Mouse (Mus musculus) stomach, embryonic 14.5 days (tissue): ENCODE results near the gene Auh. TPM values are rescaled to one million over a fixed set of nuclear protein-coding genes. Genes with fewer than 3 reads are reported as not detected.

Experiments used
- ATAC-seq: fragments of 200-750 bp; cut with Nextera tagmentation; 2 replicates; pipeline ENCODE4 v1.8.0; 2017; ENCODE audit warnings: low read depth, moderate TSS enrichment; ENCODE audit not compliant: insufficient number of reproducible peaks, insufficient read depth, low FRiP score
- H3K27ac ChIP-seq: fragments of 300-500 bp; sonication (generic); 2 replicates; pipeline ENCODE4 v1.5.1; 2014; ENCODE audit warnings: mild to moderate bottlenecking, low read length, moderate library complexity, mixed read lengths
- H3K27me3 ChIP-seq: fragments of 300-500 bp; sonication (generic); 2 replicates; pipeline ENCODE4 v1.6.1; 2014; ENCODE audit warnings: low read length, control low read depth, mixed read lengths; ENCODE audit not compliant: control insufficient read depth, insufficient read depth
- H3K36me3 ChIP-seq: fragments of 300-500 bp; sonication (generic); 2 replicates; pipeline ENCODE4 v1.6.1; 2014; ENCODE audit warnings: mild to moderate bottlenecking, control low read depth, low read length, moderate library complexity, mixed read lengths; ENCODE audit not compliant: control insufficient read depth, insufficient read depth
- H3K4me1 ChIP-seq: fragments of 300-500 bp; sonication (generic); 2 replicates; pipeline ENCODE4 v1.6.1; 2014; ENCODE audit warnings: low read length, control low read depth, mixed read lengths; ENCODE audit not compliant: control insufficient read depth, insufficient read depth
- H3K4me2 ChIP-seq: fragments of 300-500 bp; sonication (generic); replicated peaks from 2 replicates; pipeline ENCODE4 v1.6.1; 2014; ENCODE audit warnings: low read depth, low read length, control low read depth
- H3K4me3 ChIP-seq: fragments of 300-500 bp; sonication (generic); 2 replicates; pipeline ENCODE4 v1.5.1; 2014; ENCODE audit warnings: low read depth, low read length, control low read depth
- H3K9ac ChIP-seq: fragments of 300-500 bp; sonication (generic); replicated peaks from 2 replicates; pipeline ENCODE4 v1.6.1; 2014; ENCODE audit warnings: low read depth, mild to moderate bottlenecking, control low read depth, low read length, moderate library complexity, mixed read lengths
- H3K9me3 ChIP-seq: fragments of 300-500 bp; sonication (generic); 2 replicates; pipeline ENCODE4 v1.6.1; 2016; ENCODE audit warnings: low read depth, low read length, control low read depth; ENCODE audit not compliant: control insufficient read depth
- WGBS: fragments of 180-500 bp; shearing (Covaris S2); extraction: QIAGEN DNeasy Blood & Tissue Kit; methylation state at CpG from one replicate; pipeline ENCODE4 v1.1.7; 2014; 5-methylcytosine and 5-hydroxymethylcytosine counted together
- polyA plus RNA-seq: library from polyadenylated mRNA; unstranded; fragments of >200 nt; fragmentation: Nextera tagmentation; extraction: Ambion mirVana; gene quantifications from 2 replicates; pipeline ENCODE4 v1.2.1, GENCODE M21; 2014

Gene Auh
- polyA plus RNA-seq: 30.5 and 36.3 TPM in 2 replicates

- Histone ChIP-seq H3K4me2 (peak within 1 kb of the TSS; percentile 38), H3K4me1 (peaks cover 17% of the 10 kb centered on the region)
- ATAC-seq: peak; percentile 94
Measured at GRCm38 (mm10) chr13:52929209-52930171, at the start of gene Auh. TSS of gene Auh (minus strand) at chr13:52929681.

GRCm38 (mm10) chr13:52978321-52978981 is 49.0 kb upstream of the Auh start:
- ATAC-seq: peak; percentile 29; the same call in 1 of the 2 replicates
- Histone ChIP-seq H3K4me3 (peak overlapping the region; percentile 84), H3K27ac (peak overlapping the region; percentile 61), H3K9ac (peak overlapping the region; percentile 64), H3K9me3 (no peaks in the 10 kb centered on the region), H3K4me2 (peak overlapping the region; percentile 99), H3K4me1 (peaks cover 17% of the 10 kb centered on the region), H3K36me3 (no peaks in the 10 kb centered on the region), H3K27me3 (peaks cover 4% of the 10 kb centered on the region; the same call in 1 of the 2 replicates)
- WGBS: under 1% methylated on average over 61 of the region's 64 CpGs

More at GRCm38 (mm10) chr13:52929209-52930171, at the start of gene Auh:
- Histone ChIP-seq H3K9me3 (no peaks in the 10 kb centered on the region), H3K27me3 (no peaks in the 10 kb centered on the region), H3K27ac (peak within 1 kb of the TSS; percentile 76; the same call in 1 of the 2 replicates), H3K9ac (peak within 1 kb of the TSS; percentile 61), H3K36me3 (no peaks in the 10 kb centered on the region; the same call in 1 of the 2 replicates), H3K4me3 (peak within 1 kb of the TSS; percentile 86)
- WGBS: under 1% methylated on average over 63 of the region's 63 CpGs

GRCm38 (mm10) chr13:52977757-52978156 is 48.3 kb upstream of the Auh start:
- Histone ChIP-seq H3K9ac (no peak overlapping the region), H3K27ac (no peak overlapping the region), H3K9me3 (no peaks in the 10 kb centered on the region), H3K27me3 (peaks cover 4% of the 10 kb centered on the region; the same call in 1 of the 2 replicates), H3K4me2 (peak overlapping the region; percentile 99), H3K4me1 (peaks cover 17% of the 10 kb centered on the region), H3K4me3 (peak overlapping the region; percentile 84), H3K36me3 (no peaks in the 10 kb centered on the region)
- 35% methylated on average over 4 of the region's 4 CpGs for WGBS
- no peak for ATAC-seq

DNA sequence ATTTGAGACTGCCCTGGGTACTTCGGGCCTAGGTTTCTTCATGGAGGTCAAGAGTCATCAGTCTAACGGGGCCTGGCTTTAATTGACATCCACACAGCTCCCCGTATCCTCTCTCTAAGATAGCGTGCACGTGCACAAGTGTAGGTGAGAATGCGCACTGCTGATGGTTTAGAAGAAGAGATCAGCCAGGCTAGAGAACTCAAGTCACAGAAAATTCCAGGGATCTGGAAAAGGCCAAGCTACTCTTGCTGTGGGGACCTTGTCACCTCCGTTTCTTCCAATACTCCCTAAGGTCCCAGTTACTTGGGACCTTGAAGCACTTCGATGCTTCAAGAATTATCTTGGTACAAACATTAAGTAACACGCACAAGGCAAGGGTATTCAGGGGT is 47.7 kb upstream of the Auh start:
- peaks cover 4% of the 10 kb centered on the region; the same call in 1 of the 2 replicates for H3K27me3 ChIP-seq
- no peak overlapping the region for H3K27ac ChIP-seq

GRCm38 (mm10) chr13:52976510-52977220 is 47.2 kb upstream of the Auh start:
- H3K27me3 ChIP-seq: peaks cover 4% of the 10 kb centered on the region; the same call in 1 of the 2 replicates
- H3K4me3 ChIP-seq: no peak overlapping the region
- 59% methylated on average over 16 of the region's 16 CpGs for WGBS
- H3K36me3 ChIP-seq: no peaks in the 10 kb centered on the region
- ATAC-seq: no peak
- H3K9me3 ChIP-seq: no peaks in the 10 kb centered on the region
- H3K9ac ChIP-seq: no peak overlapping the region
- no peak overlapping the region for H3K4me2 ChIP-seq
- H3K4me1 ChIP-seq: peaks cover 10% of the 10 kb centered on the region; the same call in 1 of the 2 replicates
- H3K27ac ChIP-seq: no peak overlapping the region

More for the DNA sequence above, 47.7 kb upstream of the Auh start:
- Histone ChIP-seq H3K4me3 (no peak overlapping the region), H3K36me3 (no peaks in the 10 kb centered on the region), H3K9me3 (no peaks in the 10 kb centered on the region), H3K4me1 (peaks cover 16% of the 10 kb centered on the region), H3K9ac (no peak overlapping the region), H3K4me2 (no peak overlapping the region)
- ATAC-seq: no peak
- WGBS: 83% methylated on average over 9 of the region's 9 CpGs

GRCm38 (mm10) chr13:52976130-52976509 is 46.6 kb upstream of the Auh start:
- Histone ChIP-seq H3K4me3 (no peak overlapping the region), H3K4me2 (no peak overlapping the region), H3K9ac (no peak overlapping the region), H3K36me3 (no peaks in the 10 kb centered on the region), H3K27ac (no peak overlapping the region), H3K27me3 (no peaks in the 10 kb centered on the region), H3K9me3 (no peaks in the 10 kb centered on the region), H3K4me1 (peaks cover 9% of the 10 kb centered on the region; the same call in 1 of the 2 replicates)
- 55% methylated on average over 8 of the region's 8 CpGs for WGBS
- ATAC-seq: no peak

- peaks cover 9% of the 10 kb centered on the region; the same call in 1 of the 2 replicates for H3K4me1 ChIP-seq
- no peaks in the 10 kb centered on the region for H3K9me3 ChIP-seq
- no peaks in the 10 kb centered on the region for H3K27me3 ChIP-seq
- H3K9ac ChIP-seq: no peak overlapping the region
- H3K36me3 ChIP-seq: no peaks in the 10 kb centered on the region
- ATAC-seq: no peak
- no peak overlapping the region for H3K4me3 ChIP-seq
- H3K4me2 ChIP-seq: no peak overlapping the region
- 49% methylated on average over 3 of the region's 3 CpGs for WGBS
- H3K27ac ChIP-seq: no peak overlapping the region
Measured at GRCm38 (mm10) chr13:52974676-52975075, 45.2 kb upstream of the Auh start.

- Histone ChIP-seq H3K36me3 (no peaks in the 10 kb centered on the region; the same call in 1 of the 2 replicates), H3K27me3 (no peaks in the 10 kb centered on the region), H3K4me2 (no peak overlapping the region), H3K27ac (no peak overlapping the region), H3K4me3 (no peak overlapping the region), H3K9me3 (no peaks in the 10 kb centered on the region), H3K4me1 (peaks cover 9% of the 10 kb centered on the region; the same call in 1 of the 2 replicates), H3K9ac (no peak overlapping the region)
- ATAC-seq: no peak
- WGBS: 95% methylated on average over 10 of the region's 10 CpGs
Measured at GRCm38 (mm10) chr13:52973427-52973826, 43.9 kb upstream of the Auh start.
